Mouse (Mus musculus): Measurements from ENCODE around the gene Arhgap25.

GRCm38 (mm10) chr6:87523736-87524135, 9.3 kb downstream of the Arhgap25 start:
- no peak for TF ChIP-seq CTCF (IDR thresholded peaks at IDR 0.05; ENCODE audit: low read depth, low read length)
- no peak for TF ChIP-seq POLR2A (IDR thresholded peaks at IDR 0.05; ENCODE audit: extremely low read depth, insufficient read depth, low read length)
